Mouse (Mus musculus) heart, embryonic 15.5 days (tissue): ENCODE data around the gene Smarca4. TPM values are rescaled to one million over a fixed set of nuclear protein-coding genes. Genes with fewer than 3 reads are reported as not detected.

Experiments used
- ATAC-seq: fragments of 200-750 bp; cut with Nextera tagmentation; replicated peaks from 2 replicates; pipeline ENCODE4 v1.8.0; 2017; ENCODE audit warnings: low read depth, moderate TSS enrichment; ENCODE audit not compliant: insufficient number of reproducible peaks, insufficient read depth, low FRiP score
- H3K27ac ChIP-seq: fragments of 300-500 bp; sonication (generic); 2 replicates; pipeline ENCODE4 v1.5.1; 2015; ENCODE audit warnings: mild to moderate bottlenecking, inconsistent platforms
- H3K27me3 ChIP-seq: fragments of 300-500 bp; sonication (generic); 2 replicates; pipeline ENCODE4 v1.6.1; 2015; ENCODE audit warnings: inconsistent platforms
- H3K36me3 ChIP-seq: fragments of 300-500 bp; sonication (generic); 2 replicates; pipeline ENCODE4 v1.6.1; 2015; ENCODE audit warnings: mild to moderate bottlenecking, inconsistent platforms
- H3K4me1 ChIP-seq: fragments of 300-500 bp; sonication (generic); replicated peaks from 2 replicates; pipeline ENCODE4 v1.6.1; 2015; ENCODE audit warnings: inconsistent platforms
- H3K4me2 ChIP-seq: fragments of 300-500 bp; sonication (generic); 2 replicates; pipeline ENCODE4 v1.6.1; 2015; ENCODE audit warnings: inconsistent platforms, mild to moderate bottlenecking, moderate library complexity
- H3K4me3 ChIP-seq: fragments of 300-500 bp; sonication (generic); 2 replicates; pipeline ENCODE4 v1.5.1; 2015; ENCODE audit warnings: mild to moderate bottlenecking, inconsistent platforms
- H3K9ac ChIP-seq: fragments of 300-500 bp; sonication (generic); 2 replicates; pipeline ENCODE4 v1.6.1; 2015; ENCODE audit warnings: mild to moderate bottlenecking, inconsistent platforms
- H3K9me3 ChIP-seq: fragments of 300-500 bp; sonication (generic); replicated peaks from 2 replicates; pipeline ENCODE4 v1.6.1; 2016; ENCODE audit warnings: inconsistent platforms
- WGBS: fragments of 180-500 bp; shearing (Covaris S2); methylation state at CpG from one replicate; pipeline ENCODE4 v1.1.7; 2015; ENCODE audit warnings: mixed read lengths; 5-methylcytosine and 5-hydroxymethylcytosine counted together
- polyA plus RNA-seq: library from polyadenylated mRNA; unstranded; fragments of >200 nt; fragmentation: Nextera tagmentation; extraction: Ambion mirVana; gene quantifications from 2 replicates; pipeline ENCODE4 v1.2.1, GENCODE M21; 2015

The Smarca4 gene
- polyA plus RNA-seq, 1 experiment from 2014 or later, result 39.6 TPM

DNA sequence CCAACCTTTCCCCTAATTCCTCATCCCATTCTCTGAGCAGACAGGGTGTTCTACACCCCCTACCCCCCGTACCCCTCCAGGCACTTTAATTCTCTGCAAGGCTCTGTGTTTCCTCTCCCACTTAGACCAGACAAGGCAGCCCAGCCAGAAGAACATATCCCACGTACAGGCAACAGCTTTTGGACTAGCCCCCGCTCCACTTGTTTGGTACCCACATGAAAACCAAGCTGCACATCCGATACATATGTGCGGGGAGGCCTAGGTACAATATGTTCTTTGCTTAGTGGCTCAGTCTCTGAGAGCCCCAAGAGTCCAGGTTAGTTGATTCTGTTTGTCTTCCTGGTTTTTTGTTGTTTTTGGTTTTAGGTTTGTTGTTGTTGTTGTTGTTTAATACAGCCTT lies 46.1 kb downstream of the Smarca4 start:
- 89% methylated on average over 5 of the region's 5 CpGs for WGBS
- Histone ChIP-seq H3K4me1 (no peaks in the 10 kb centered on the region), H3K4me3 (no peak overlapping the region), H3K27ac (no peak overlapping the region), H3K4me2 (no peak overlapping the region), H3K9me3 (no peaks in the 10 kb centered on the region), H3K9ac (no peak overlapping the region), H3K36me3 (peaks cover 88% of the 10 kb centered on the region), H3K27me3 (no peaks in the 10 kb centered on the region)
- ATAC-seq, result no peak

DNA sequence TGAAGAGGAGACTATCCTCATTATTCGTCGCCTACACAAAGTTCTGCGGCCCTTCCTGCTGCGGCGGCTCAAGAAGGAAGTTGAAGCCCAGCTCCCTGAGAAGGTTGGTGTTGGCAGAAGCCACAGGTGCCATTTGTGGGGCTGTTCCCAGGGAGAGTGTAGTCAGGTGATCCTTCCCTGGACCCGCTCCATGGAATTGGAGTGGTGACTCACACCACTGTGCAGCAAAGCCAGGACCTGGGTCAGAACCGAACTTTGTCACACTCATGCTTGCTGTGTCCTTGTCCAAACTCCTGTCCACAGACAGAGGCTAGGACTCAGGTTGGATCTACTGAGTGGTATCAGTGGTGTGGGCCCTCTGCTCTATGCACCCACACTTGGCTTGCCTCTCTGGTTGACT lies 53.0 kb downstream of the Smarca4 start:
- 93% methylated on average over 7 of the region's 7 CpGs for WGBS
- H3K4me1 ChIP-seq, result no peaks in the 10 kb centered on the region
- H3K36me3 ChIP-seq, result peaks cover 99% of the 10 kb centered on the region
- no peaks in the 10 kb centered on the region for H3K9me3 ChIP-seq
- H3K27ac ChIP-seq, result no peak overlapping the region
- no peak overlapping the region for H3K9ac ChIP-seq
- H3K4me3 ChIP-seq, result no peak overlapping the region
- ATAC-seq, result no peak
- no peak overlapping the region for H3K4me2 ChIP-seq
- no peaks in the 10 kb centered on the region for H3K27me3 ChIP-seq

DNA sequence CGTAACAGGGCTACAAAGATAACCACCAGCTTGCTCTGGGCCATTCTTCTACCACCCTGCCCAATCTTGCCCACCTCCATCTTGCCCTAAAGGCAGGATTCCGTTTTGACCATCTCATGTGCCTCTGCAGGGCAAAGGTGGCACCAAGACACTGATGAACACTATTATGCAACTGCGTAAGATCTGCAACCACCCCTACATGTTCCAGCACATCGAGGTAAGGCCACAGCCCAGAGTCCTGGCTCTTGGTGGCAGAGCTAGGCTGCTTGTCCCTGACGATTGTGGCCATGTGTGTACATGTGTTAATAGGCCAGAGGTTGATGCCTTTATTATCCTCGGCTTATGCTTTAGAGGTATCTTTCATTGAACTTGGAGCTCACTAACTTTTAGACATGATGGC lies 54.4 kb downstream of the Smarca4 start:
- no peak for ATAC-seq
- no peaks in the 10 kb centered on the region for H3K27me3 ChIP-seq
- no peaks in the 10 kb centered on the region for H3K9me3 ChIP-seq
- H3K4me1 ChIP-seq, result no peaks in the 10 kb centered on the region
- peaks cover 99% of the 10 kb centered on the region for H3K36me3 ChIP-seq
- no peak overlapping the region for H3K9ac ChIP-seq
- H3K4me2 ChIP-seq, result no peak overlapping the region
- no peak overlapping the region for H3K4me3 ChIP-seq
- no peak overlapping the region for H3K27ac ChIP-seq
- WGBS, result 90% methylated on average over 6 of the region's 6 CpGs

DNA sequence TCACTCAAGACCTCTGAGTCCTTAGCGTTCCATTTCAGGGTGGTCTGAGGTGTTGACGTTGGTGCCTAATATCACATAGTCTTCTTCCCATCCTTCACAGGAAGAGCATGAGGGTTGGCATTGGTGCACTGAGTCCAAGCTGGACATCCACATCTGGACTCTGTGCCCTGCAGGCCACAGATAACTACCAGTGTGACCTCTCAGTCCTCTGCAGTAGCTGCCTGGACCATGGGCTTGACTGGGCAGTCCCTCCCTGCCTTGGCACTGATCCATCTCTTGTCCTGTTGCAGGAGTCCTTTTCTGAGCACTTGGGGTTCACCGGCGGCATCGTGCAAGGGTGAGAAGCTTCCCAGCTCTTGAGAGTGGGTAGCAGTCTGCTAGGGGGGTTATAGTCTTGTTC lies 55.8 kb downstream of the Smarca4 start:
- no peak overlapping the region for H3K4me2 ChIP-seq
- 83% methylated on average over 5 of the region's 5 CpGs for WGBS
- H3K9ac ChIP-seq, result no peak overlapping the region
- H3K4me3 ChIP-seq, result no peak overlapping the region
- no peaks in the 10 kb centered on the region for H3K27me3 ChIP-seq
- H3K27ac ChIP-seq, result no peak overlapping the region
- H3K9me3 ChIP-seq, result no peaks in the 10 kb centered on the region
- no peak for ATAC-seq
- no peaks in the 10 kb centered on the region for H3K4me1 ChIP-seq
- peaks cover 100% of the 10 kb centered on the region for H3K36me3 ChIP-seq

DNA sequence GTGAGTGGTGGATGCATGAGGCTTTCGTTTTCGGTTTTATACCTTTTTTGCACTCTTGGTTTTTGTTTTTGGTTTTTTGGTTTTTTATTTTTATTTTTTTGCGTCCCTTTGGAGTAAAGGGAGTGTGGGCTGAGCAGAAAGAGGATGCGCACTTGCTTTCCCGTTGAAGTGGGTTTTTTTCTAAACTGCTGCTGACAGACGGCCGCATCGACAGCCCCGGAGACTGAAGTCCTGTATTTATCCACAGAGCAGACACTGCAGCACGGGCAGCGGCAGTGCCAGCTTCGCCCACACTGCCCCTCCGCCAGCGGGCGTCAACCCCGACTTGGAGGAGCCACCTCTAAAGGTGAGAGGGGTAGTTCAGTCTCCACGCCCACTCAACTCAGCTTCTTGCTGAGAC lies 61.7 kb downstream of the Smarca4 start:
- WGBS, result 93% methylated on average over 17 of the region's 17 CpGs
- H3K27me3 ChIP-seq, result no peaks in the 10 kb centered on the region
- no peak overlapping the region for H3K4me3 ChIP-seq
- H3K9ac ChIP-seq, result no peak overlapping the region
- H3K27ac ChIP-seq, result no peak overlapping the region
- ATAC-seq, result no peak
- no peaks in the 10 kb centered on the region for H3K9me3 ChIP-seq
- H3K36me3 ChIP-seq, result peaks cover 95% of the 10 kb centered on the region
- H3K4me2 ChIP-seq, result no peak overlapping the region
- H3K4me1 ChIP-seq, result no peaks in the 10 kb centered on the region

DNA sequence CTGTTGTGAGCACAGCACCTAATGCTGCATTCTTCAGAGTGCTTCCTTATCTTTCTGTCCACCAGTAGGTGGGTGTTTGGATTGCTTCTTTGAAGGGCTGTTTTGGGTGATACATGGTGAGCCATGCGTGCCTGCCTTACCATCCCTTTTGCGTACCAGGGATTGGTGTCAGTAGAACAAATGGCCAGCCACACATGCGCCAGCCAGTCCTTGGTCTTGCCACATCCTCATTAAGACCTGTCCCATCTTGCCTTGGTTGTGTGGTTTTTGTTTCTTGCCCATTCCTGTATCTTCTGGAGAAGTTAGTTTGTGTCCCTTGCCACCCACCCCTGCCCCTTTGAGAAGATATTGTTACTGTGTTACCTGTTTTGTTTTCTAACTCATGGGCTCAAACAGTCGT lies 64.5 kb downstream of the Smarca4 start:
- Histone ChIP-seq H3K36me3 (peaks cover 94% of the 10 kb centered on the region), H3K27me3 (no peaks in the 10 kb centered on the region), H3K4me1 (no peaks in the 10 kb centered on the region), H3K4me3 (no peak overlapping the region), H3K4me2 (no peak overlapping the region), H3K9ac (no peak overlapping the region), H3K9me3 (no peaks in the 10 kb centered on the region), H3K27ac (no peak overlapping the region)
- no peak for ATAC-seq
- WGBS, result 88% methylated on average over 4 of the region's 4 CpGs

DNA sequence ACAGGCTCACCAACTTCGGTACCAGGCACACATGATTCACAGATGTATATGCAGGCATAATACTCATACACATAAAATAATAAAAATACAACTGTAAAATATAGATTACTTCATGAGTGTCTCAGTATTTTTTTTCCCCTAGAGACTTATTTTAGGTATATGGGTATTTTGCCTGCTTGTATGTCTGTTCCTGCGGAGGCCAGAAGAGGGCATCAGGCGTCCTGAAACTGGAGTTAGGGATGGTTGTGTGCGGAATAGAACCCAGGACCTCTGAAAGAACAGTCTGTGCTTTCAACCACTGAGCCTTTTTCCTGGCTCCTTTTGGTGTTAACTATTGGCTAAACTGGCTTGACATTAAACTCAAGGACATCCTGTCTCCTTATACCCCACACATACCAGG lies 66.9 kb downstream of the Smarca4 start:
- Histone ChIP-seq H3K27me3 (no peaks in the 10 kb centered on the region), H3K4me2 (no peak overlapping the region), H3K9me3 (no peaks in the 10 kb centered on the region), H3K27ac (no peak overlapping the region), H3K4me3 (no peak overlapping the region), H3K36me3 (peaks cover 92% of the 10 kb centered on the region), H3K9ac (no peak overlapping the region), H3K4me1 (0 out of 2 replicates have a peak, but pooled peaks cover under 1% of the 10 kb centered on the region)
- no peak for ATAC-seq
- WGBS, result 89% methylated on average over 4 of the region's 4 CpGs

DNA sequence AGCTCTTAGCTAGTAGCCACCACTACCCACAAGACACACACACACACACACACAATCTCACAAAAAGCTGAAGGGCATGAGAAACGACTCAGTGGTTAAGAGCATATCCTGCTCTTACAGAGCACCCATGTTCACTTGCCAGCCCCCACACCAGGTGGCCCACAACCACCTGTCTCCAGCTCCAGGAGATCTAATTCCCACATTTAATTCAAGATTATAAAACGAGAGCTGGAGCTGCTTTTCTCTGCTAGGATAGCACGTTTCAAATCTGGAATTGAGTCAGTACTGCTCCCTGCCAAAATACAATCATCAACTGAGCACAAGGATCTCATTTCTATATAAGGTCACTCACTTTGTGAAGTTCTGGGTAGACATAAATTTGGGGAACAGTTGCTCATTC lies 67.9 kb downstream of the Smarca4 start:
- Histone ChIP-seq H3K9me3 (no peaks in the 10 kb centered on the region), H3K9ac (no peak overlapping the region), H3K4me3 (no peak overlapping the region), H3K27me3 (no peaks in the 10 kb centered on the region), H3K4me2 (no peak overlapping the region), H3K27ac (no peak overlapping the region), H3K36me3 (peaks cover 91% of the 10 kb centered on the region), H3K4me1 (peaks cover 8% of the 10 kb centered on the region)
- ATAC-seq, result no peak
- 77% methylated on average over 3 of the region's 3 CpGs for WGBS

DNA sequence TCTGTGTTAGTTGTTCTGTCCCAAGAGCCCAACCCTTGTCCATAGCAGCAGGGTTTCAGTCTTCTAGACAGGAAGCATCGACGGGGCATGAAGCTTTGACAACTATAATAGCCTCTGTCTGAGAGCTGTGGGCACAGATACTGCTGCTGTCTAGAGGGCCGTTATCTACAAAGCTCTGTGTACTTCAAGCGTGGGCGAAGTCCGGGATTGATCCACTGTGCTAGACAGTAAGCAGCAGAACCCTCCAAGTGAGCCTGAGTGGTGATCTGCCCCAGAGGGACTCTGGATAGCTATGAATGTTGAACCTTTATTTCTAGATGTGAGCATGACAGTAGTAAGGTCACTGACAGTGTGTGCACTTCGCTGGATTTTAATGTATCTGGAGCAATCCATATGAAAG lies 72.6 kb downstream of the Smarca4 start:
- H3K4me3 ChIP-seq, result no peak overlapping the region
- H3K27ac ChIP-seq, result peak overlapping the region; percentile 18; the same call in 1 of the 2 replicates
- peaks cover 61% of the 10 kb centered on the region for H3K36me3 ChIP-seq
- peaks cover 8% of the 10 kb centered on the region for H3K4me1 ChIP-seq
- no peak for ATAC-seq
- no peaks in the 10 kb centered on the region for H3K9me3 ChIP-seq
- no peaks in the 10 kb centered on the region for H3K27me3 ChIP-seq
- no peak overlapping the region for H3K9ac ChIP-seq
- H3K4me2 ChIP-seq, result no peak overlapping the region
- WGBS, result 47% methylated on average over 7 of the region's 7 CpGs

DNA sequence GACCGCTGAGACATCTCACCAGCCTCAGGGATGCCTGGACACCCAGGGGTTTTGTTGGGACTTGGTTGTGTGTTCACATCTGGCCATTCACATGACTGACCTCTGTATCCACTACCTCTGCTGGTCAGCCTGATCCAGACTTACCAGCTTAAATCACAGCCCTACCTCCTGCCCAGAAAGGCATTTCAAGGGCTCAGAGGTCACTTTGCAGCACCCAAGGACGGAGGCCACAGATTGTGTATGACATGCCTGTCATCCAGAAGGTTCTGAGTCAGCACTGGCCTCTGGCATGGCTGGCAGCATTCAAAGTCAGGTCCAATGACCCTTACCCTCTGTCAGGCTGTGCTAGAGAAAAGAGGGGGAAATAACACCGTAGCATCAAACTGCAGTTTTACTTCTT lies 74.1 kb downstream of the Smarca4 start:
- 72% methylated on average over 3 of the region's 3 CpGs for WGBS
- ATAC-seq, result no peak
- Histone ChIP-seq H3K36me3 (peaks cover 55% of the 10 kb centered on the region), H3K4me3 (no peak overlapping the region), H3K27ac (0 out of 2 replicates have a peak overlapping the region, but pooled peaks have one; percentile 7), H3K27me3 (no peaks in the 10 kb centered on the region), H3K9ac (no peak overlapping the region), H3K4me2 (no peak overlapping the region), H3K9me3 (no peaks in the 10 kb centered on the region), H3K4me1 (peaks cover 8% of the 10 kb centered on the region)

DNA sequence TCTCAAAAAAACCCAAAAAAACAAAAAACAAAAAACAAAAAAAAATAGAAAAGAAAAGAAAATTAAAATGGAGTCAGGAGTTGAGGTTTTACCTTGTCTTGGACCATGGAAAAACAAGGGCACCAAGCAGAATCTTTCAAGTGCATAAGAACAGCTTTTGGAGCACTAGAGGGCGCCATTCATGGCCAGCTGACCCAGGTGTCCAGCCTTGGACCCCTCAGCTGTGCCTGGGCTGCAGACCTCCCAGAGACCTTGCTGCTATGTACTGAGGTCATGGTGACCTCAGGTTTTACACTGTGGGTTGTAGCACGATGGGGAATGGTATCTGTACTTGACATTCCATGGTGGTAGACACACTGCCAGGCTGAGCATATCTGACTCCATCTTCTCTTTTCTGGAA lies 75.9 kb downstream of the Smarca4 start:
- Histone ChIP-seq H3K27ac (no peak overlapping the region), H3K36me3 (peaks cover 41% of the 10 kb centered on the region), H3K9me3 (no peaks in the 10 kb centered on the region), H3K27me3 (no peaks in the 10 kb centered on the region), H3K4me3 (no peak overlapping the region), H3K9ac (no peak overlapping the region), H3K4me1 (peaks cover 8% of the 10 kb centered on the region), H3K4me2 (no peak overlapping the region)
- WGBS, result 26% methylated on average over 2 of the region's 2 CpGs
- ATAC-seq, result no peak

DNA sequence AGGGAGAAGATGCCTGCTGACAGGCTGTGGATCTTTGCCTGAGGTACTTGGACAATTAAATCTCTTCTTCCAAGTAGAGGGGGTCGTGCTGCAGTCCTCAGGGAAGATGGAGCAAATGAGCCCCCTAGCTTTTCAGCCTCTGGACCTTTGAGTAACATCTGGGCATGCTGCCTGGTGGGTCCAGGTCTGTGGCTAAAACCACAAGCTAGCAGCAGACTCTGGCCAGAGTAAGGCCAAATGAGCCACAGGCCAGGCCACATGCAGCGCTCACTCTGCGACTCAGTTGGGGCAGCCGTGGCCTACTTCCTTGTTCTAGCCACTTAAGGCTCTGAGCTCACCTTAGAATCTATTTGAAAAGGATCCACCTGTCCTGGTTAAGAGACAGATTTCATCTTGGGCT lies 76.5 kb downstream of the Smarca4 start:
- Histone ChIP-seq H3K4me3 (no peak overlapping the region), H3K9ac (no peak overlapping the region), H3K27me3 (no peaks in the 10 kb centered on the region), H3K9me3 (no peaks in the 10 kb centered on the region), H3K4me1 (peaks cover 8% of the 10 kb centered on the region), H3K27ac (no peak overlapping the region), H3K36me3 (peaks cover 41% of the 10 kb centered on the region; the same call in 1 of the 2 replicates), H3K4me2 (no peak overlapping the region)
- no peak for ATAC-seq
- WGBS, result 96% methylated on average over 4 of the region's 4 CpGs
